Mouse (Mus musculus): Measurements from ENCODE around the gene B230118H07Rik. TPM values are rescaled to one million over a fixed set of nuclear protein-coding genes. Genes with fewer than 3 reads are reported as not detected.

B230118H07Rik gene
- polyA plus RNA-seq, 1 experiment from 2014 or later, result 57.2 TPM

GRCm38 (mm10) chr2:101665703-101666092, 16.4 kb upstream of the B230118H07Rik start:
- ATAC-seq, result no peak
- H3K4me2 ChIP-seq (replicated peaks), result no peak overlapping the region
- 85% methylated on average over 3 of the region's 3 CpGs for WGBS
- H3K36me3 ChIP-seq, result no peaks in the 10 kb centered on the region
- H3K4me1 ChIP-seq (replicated peaks), result no peaks in the 10 kb centered on the region
- no peaks in the 10 kb centered on the region for H3K9me3 ChIP-seq
- H3K27me3 ChIP-seq (replicated peaks), result no peaks in the 10 kb centered on the region
- no peak overlapping the region for H3K4me3 ChIP-seq (replicated peaks)
- no peak overlapping the region for H3K27ac ChIP-seq
- H3K9ac ChIP-seq, result no peak overlapping the region

- Histone ChIP-seq H3K9ac (no peak overlapping the region), H3K9me3 (no peaks in the 10 kb centered on the region), H3K4me1 (replicated peaks) (no peaks in the 10 kb centered on the region), H3K4me3 (replicated peaks) (no peak overlapping the region), H3K4me2 (replicated peaks) (no peak overlapping the region), H3K27ac (no peak overlapping the region), H3K27me3 (replicated peaks) (no peaks in the 10 kb centered on the region), H3K36me3 (no peaks in the 10 kb centered on the region)
- whole genome bisulfite sequencing, result 20% methylated on average over 9 of the region's 9 CpGs
- ATAC-seq, result peak; percentile 67
Observed at GRCm38 (mm10) chr2:101665058-101665702, 15.8 kb upstream of the B230118H07Rik start.

- Histone ChIP-seq H3K27me3 (replicated peaks) (no peaks in the 10 kb centered on the region), H3K27ac (no peak overlapping the region), H3K4me1 (replicated peaks) (no peaks in the 10 kb centered on the region), H3K4me2 (replicated peaks) (no peak overlapping the region), H3K9ac (no peak overlapping the region), H3K9me3 (no peaks in the 10 kb centered on the region), H3K4me3 (replicated peaks) (no peak overlapping the region), H3K36me3 (no peaks in the 10 kb centered on the region)
- 56% methylated on average over 2 of the region's 2 CpGs for WGBS
- ATAC-seq, result peak; percentile 93
Observed at GRCm38 (mm10) chr2:101660536-101660935, 11.2 kb upstream of the B230118H07Rik start.

- no peak overlapping the region for H3K9ac ChIP-seq
- H3K4me3 ChIP-seq (replicated peaks), result peak overlapping the region; percentile 12; the same call in 1 of the 2 replicates
- H3K36me3 ChIP-seq, result no peaks in the 10 kb centered on the region
- no peaks in the 10 kb centered on the region for H3K9me3 ChIP-seq
- H3K27ac ChIP-seq, result no peak overlapping the region
- H3K27me3 ChIP-seq (replicated peaks), result no peaks in the 10 kb centered on the region
- H3K4me2 ChIP-seq (replicated peaks), result peak overlapping the region; percentile 56
- peak; percentile 75 for ATAC-seq
- no peaks in the 10 kb centered on the region for H3K4me1 ChIP-seq (replicated peaks)
- WGBS, result 18% methylated on average over 14 of the region's 14 CpGs
Observed at GRCm38 (mm10) chr2:101652921-101653597, 3.7 kb upstream of the B230118H07Rik start.

GRCm38 (mm10) chr2:101652204-101652920, 3.0 kb upstream of the B230118H07Rik start:
- H3K27me3 ChIP-seq (replicated peaks), result no peaks in the 10 kb centered on the region
- H3K36me3 ChIP-seq, result no peaks in the 10 kb centered on the region
- H3K4me1 ChIP-seq (replicated peaks), result no peaks in the 10 kb centered on the region
- H3K9me3 ChIP-seq, result no peaks in the 10 kb centered on the region
- no peak overlapping the region for H3K27ac ChIP-seq
- peak overlapping the region; percentile 56 for H3K4me2 ChIP-seq (replicated peaks)
- WGBS, result 41% methylated on average over 14 of the region's 14 CpGs
- peak overlapping the region; percentile 12; the same call in 1 of the 2 replicates for H3K4me3 ChIP-seq (replicated peaks)
- no peak overlapping the region for H3K9ac ChIP-seq
- peak; percentile 23 for ATAC-seq

- WGBS, result 68% methylated on average over 1 of the region's 1 CpGs
- Histone ChIP-seq H3K9ac (no peak overlapping the region), H3K4me2 (replicated peaks) (no peak overlapping the region), H3K36me3 (no peaks in the 10 kb centered on the region), H3K27ac (no peak overlapping the region), H3K4me1 (replicated peaks) (no peaks in the 10 kb centered on the region), H3K27me3 (replicated peaks) (no peaks in the 10 kb centered on the region), H3K4me3 (replicated peaks) (no peak overlapping the region), H3K9me3 (no peaks in the 10 kb centered on the region)
- ATAC-seq, result no peak
Observed at GRCm38 (mm10) chr2:101650446-101650845, 1.1 kb upstream of the B230118H07Rik start.

GRCm38 (mm10) chr2:101648361-101648760, 971 bp downstream of the B230118H07Rik start:
- Histone ChIP-seq H3K27ac (no peak overlapping the region), H3K4me1 (replicated peaks) (no peaks in the 10 kb centered on the region), H3K4me3 (replicated peaks) (no peak overlapping the region), H3K27me3 (replicated peaks) (no peaks in the 10 kb centered on the region), H3K9me3 (no peaks in the 10 kb centered on the region), H3K4me2 (replicated peaks) (no peak overlapping the region), H3K36me3 (no peaks in the 10 kb centered on the region), H3K9ac (no peak overlapping the region)
- ATAC-seq, result no peak
- WGBS, result 87% methylated on average over 2 of the region's 2 CpGs

- H3K4me3 ChIP-seq (replicated peaks), result no peak overlapping the region
- H3K36me3 ChIP-seq, result no peaks in the 10 kb centered on the region
- no peak overlapping the region for H3K27ac ChIP-seq
- H3K9ac ChIP-seq, result no peak overlapping the region
- H3K4me2 ChIP-seq (replicated peaks), result no peak overlapping the region
- no peaks in the 10 kb centered on the region for H3K27me3 ChIP-seq (replicated peaks)
- H3K4me1 ChIP-seq (replicated peaks), result no peaks in the 10 kb centered on the region
- ATAC-seq, result no peak
- H3K9me3 ChIP-seq, result no peaks in the 10 kb centered on the region
- 83% methylated on average over 1 of the region's 1 CpGs for WGBS
Observed at GRCm38 (mm10) chr2:101645841-101646240, 3.5 kb downstream of the B230118H07Rik start.

GRCm38 (mm10) chr2:101639840-101640350, 9.4 kb downstream of the B230118H07Rik start:
- Histone ChIP-seq H3K4me2 (replicated peaks) (no peak overlapping the region), H3K9ac (no peak overlapping the region), H3K27me3 (replicated peaks) (no peaks in the 10 kb centered on the region), H3K4me3 (replicated peaks) (no peak overlapping the region), H3K9me3 (no peaks in the 10 kb centered on the region), H3K4me1 (replicated peaks) (no peaks in the 10 kb centered on the region), H3K27ac (no peak overlapping the region), H3K36me3 (no peaks in the 10 kb centered on the region)
- ATAC-seq, result no peak
- WGBS, result 68% methylated on average over 3 of the region's 3 CpGs

- Histone ChIP-seq H3K9me3 (no peaks in the 10 kb centered on the region), H3K9ac (no peak overlapping the region), H3K27me3 (replicated peaks) (no peaks in the 10 kb centered on the region), H3K27ac (no peak overlapping the region), H3K4me3 (replicated peaks) (no peak overlapping the region), H3K4me1 (replicated peaks) (no peaks in the 10 kb centered on the region), H3K4me2 (replicated peaks) (no peak overlapping the region), H3K36me3 (no peaks in the 10 kb centered on the region)
- ATAC-seq, result no peak
- 53% methylated on average over 7 of the region's 7 CpGs for WGBS
Observed at GRCm38 (mm10) chr2:101638979-101639839, 10.1 kb downstream of the B230118H07Rik start.

GRCm38 (mm10) chr2:101628297-101629236, 20.8 kb downstream of the B230118H07Rik start:
- peak; percentile 100 for ATAC-seq
- Histone ChIP-seq H3K9me3 (no peaks in the 10 kb centered on the region), H3K4me3 (replicated peaks) (peak overlapping the region; percentile 72), H3K9ac (peak overlapping the region; percentile 73), H3K27me3 (replicated peaks) (no peaks in the 10 kb centered on the region), H3K4me2 (replicated peaks) (peak overlapping the region; percentile 62), H3K4me1 (replicated peaks) (no peaks in the 10 kb centered on the region), H3K27ac (peak overlapping the region; percentile 90), H3K36me3 (no peaks in the 10 kb centered on the region)
- WGBS, result 2% methylated on average over 31 of the region's 31 CpGs

Measured in intestine, embryonic 15.5 days (tissue).